Mouse (Mus musculus) bone marrow, adult 2 months (tissue): ENCODE measurements around the gene Fads1.

Experiments
- CTCF ChIP-seq: fragments of 200-500 bp; IDR thresholded peaks from 2 replicates; pipeline ENCODE4 v1.5.1; 2011; ENCODE audit warnings: low read length, control low read depth; ENCODE audit not compliant: control insufficient read depth, insufficient read depth
- POLR2A ChIP-seq: fragments of 200-500 bp; IDR thresholded peaks from 2 replicates; pipeline ENCODE4 v1.6.1; 2011; ENCODE audit warnings: low read depth, mild to moderate bottlenecking, control low read depth, low read length, borderline replicate concordance; ENCODE audit not compliant: control insufficient read depth

DNA sequence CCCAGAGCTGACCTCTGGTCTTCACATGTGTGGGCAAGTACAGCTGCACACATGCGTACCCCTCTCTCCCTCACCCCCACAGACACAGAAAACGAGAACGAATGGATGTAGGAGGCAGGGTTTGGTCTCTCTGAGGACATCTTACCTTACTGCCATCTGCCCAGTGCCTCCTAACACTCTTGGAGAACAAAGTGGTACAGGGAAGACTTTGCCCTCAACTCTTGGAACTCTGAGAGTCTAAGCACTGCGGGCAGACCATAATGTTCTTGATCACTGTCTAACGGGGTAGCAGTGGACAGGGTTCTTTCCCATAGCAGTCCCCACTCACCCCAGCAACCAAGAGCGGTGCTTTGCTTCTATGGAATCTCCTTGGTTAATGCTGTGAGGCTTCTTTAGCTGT is 6.3 kb downstream of the Fads1 start:
- no peak for TF ChIP-seq POLR2A
- no peak for TF ChIP-seq CTCF
